Mouse (Mus musculus): Measurements from ENCODE around the gene 2700081O15Rik. TPM values are rescaled to one million over a fixed set of nuclear protein-coding genes. Genes with fewer than 3 reads are reported as not detected.

2700081O15Rik gene
- polyA plus RNA-seq, 1 experiment from 2014 or later: 11.4 TPM

- no peak for DNase-seq (ENCODE audit: low spot score)
- Histone ChIP-seq H3K4me2 (ENCODE audit: low read depth, low read length) (no peak overlapping the region), H3K4me3 (ENCODE audit: low read depth, low read length) (no peak overlapping the region), H3K9me3 (replicated peaks; ENCODE audit: control insufficient read depth, low read length) (no peaks in the 10 kb centered on the region), H3K4me1 (ENCODE audit: control insufficient read depth, insufficient read depth, low read length) (no peaks in the 10 kb centered on the region), H3K9ac (replicated peaks; ENCODE audit: low read length) (no peak overlapping the region), H3K27me3 (ENCODE audit: control insufficient read depth, insufficient read depth, low read length) (no peaks in the 10 kb centered on the region), H3K36me3 (replicated peaks; ENCODE audit: control insufficient read depth, insufficient read depth, low read depth, low read length) (no peaks in the 10 kb centered on the region), H3K27ac (replicated peaks; ENCODE audit: low read depth, low read length) (no peak overlapping the region)
- no peak for ATAC-seq (replicated peaks; ENCODE audit: insufficient number of reproducible peaks, low FRiP score, low TSS enrichment, low read depth)
Measured at GRCm38 (mm10) chr19:7467915-7468314, 50.5 kb downstream of the 2700081O15Rik start.

DNA sequence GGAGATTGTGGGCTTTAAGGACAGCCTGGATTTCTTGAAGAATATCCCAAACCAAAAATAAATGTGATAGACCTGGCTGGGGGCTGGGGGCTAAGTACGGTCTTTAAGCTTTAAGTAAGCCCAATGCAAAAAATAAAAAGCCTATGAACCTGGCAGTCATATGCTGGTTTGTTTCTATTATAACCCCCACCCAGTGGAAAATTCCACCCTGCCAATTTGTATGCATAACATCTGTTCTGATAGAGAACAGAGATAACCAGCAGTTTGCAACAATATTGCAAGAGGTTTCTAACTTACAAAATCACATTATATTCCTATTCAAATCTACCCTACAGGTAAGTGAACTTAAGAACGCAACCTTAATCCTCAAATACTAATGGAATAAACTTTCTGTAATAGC, 53.2 kb downstream of the 2700081O15Rik start:
- no peak for DNase-seq (ENCODE audit: low spot score)
- Histone ChIP-seq H3K4me1 (ENCODE audit: control insufficient read depth, insufficient read depth, low read length) (no peaks in the 10 kb centered on the region), H3K9me3 (replicated peaks; ENCODE audit: control insufficient read depth, low read length) (no peaks in the 10 kb centered on the region), H3K4me3 (ENCODE audit: low read depth, low read length) (no peak overlapping the region), H3K9ac (replicated peaks; ENCODE audit: low read length) (no peak overlapping the region), H3K27me3 (ENCODE audit: control insufficient read depth, insufficient read depth, low read length) (no peaks in the 10 kb centered on the region), H3K36me3 (replicated peaks; ENCODE audit: control insufficient read depth, insufficient read depth, low read depth, low read length) (no peaks in the 10 kb centered on the region), H3K4me2 (ENCODE audit: low read depth, low read length) (no peak overlapping the region), H3K27ac (replicated peaks; ENCODE audit: low read depth, low read length) (no peak overlapping the region)
- WGBS: 92% methylated on average over 2 of the region's 2 CpGs
- no peak for ATAC-seq (replicated peaks; ENCODE audit: insufficient number of reproducible peaks, low FRiP score, low TSS enrichment, low read depth)

Small RNA genes lying within 50 kb of the gene (microRNA-seq; reads per million reads assigned to microRNA genes)
- 3.3 reads per million for gene Mir6991 (ENCODE audit: borderline number of aligned reads)

Other genes starting within 250 kb of the 2700081O15Rik start
- 217 and 252 TPM in 2 replicates for gene Otub1, start 211.3 kb upstream of the 2700081O15Rik start, polyA plus RNA-seq (2014; fragmentation: Nextera tagmentation; extraction: Ambion mirVana)
- gene Cox8a, start 200.0 kb upstream of the 2700081O15Rik start, polyA plus RNA-seq (2014; fragmentation: Nextera tagmentation; extraction: Ambion mirVana): 741 and 769 TPM in 2 replicates
- 82.9 and 88.0 TPM in 2 replicates for gene Naa40, start 176.4 kb upstream of the 2700081O15Rik start, polyA plus RNA-seq (2014; fragmentation: Nextera tagmentation; extraction: Ambion mirVana)
- 17.6 and 18.8 TPM in 2 replicates for gene Rcor2, start 150.3 kb upstream of the 2700081O15Rik start, polyA plus RNA-seq (2014; fragmentation: Nextera tagmentation; extraction: Ambion mirVana)
- 32.4 and 39.4 TPM in 2 replicates for gene Mark2, start 75.8 kb upstream of the 2700081O15Rik start, polyA plus RNA-seq (2014; fragmentation: Nextera tagmentation; extraction: Ambion mirVana)
- gene Spindoc, start 34.6 kb upstream of the 2700081O15Rik start, polyA plus RNA-seq (2014; fragmentation: Nextera tagmentation; extraction: Ambion mirVana): 22.4 and 24.8 TPM in 2 replicates
- gene Rtn3, start 65.7 kb downstream of the 2700081O15Rik start, polyA plus RNA-seq (2014; fragmentation: Nextera tagmentation; extraction: Ambion mirVana): 148 and 156 TPM in 2 replicates
- gene Atl3, start 76.4 kb downstream of the 2700081O15Rik start, polyA plus RNA-seq (2014; fragmentation: Nextera tagmentation; extraction: Ambion mirVana): 9.4 and 11.9 TPM in 2 replicates
- 7.4 and 8.6 TPM in 2 replicates for gene Pla2g16, start 139.8 kb downstream of the 2700081O15Rik start, polyA plus RNA-seq (2014; fragmentation: Nextera tagmentation; extraction: Ambion mirVana)
- 0.18 TPM in 1 of 2 replicates, not detected in the other for gene Lgals12, start 189.6 kb downstream of the 2700081O15Rik start, polyA plus RNA-seq (2014; fragmentation: Nextera tagmentation; extraction: Ambion mirVana)
- gene Hrasls5, start 194.9 kb downstream of the 2700081O15Rik start, polyA plus RNA-seq (2014; fragmentation: Nextera tagmentation; extraction: Ambion mirVana): not detected in 2 replicates

Measured in embryonic facial prominence, embryonic 11.5 days (tissue).